Mouse (Mus musculus) heart, adult 2 months (tissue): Measurements from ENCODE around the gene Dctpp1.

Source experiments
- CTCF ChIP-seq: fragments of 200-600 bp; IDR thresholded peaks from 2 replicates; pipeline ENCODE4 v1.8.1; 2022; ENCODE audit warnings: antibody characterized with exemption, mild to moderate bottlenecking, moderate library complexity
- POLR2A ChIP-seq: fragments of 200-500 bp; IDR thresholded peaks from 2 replicates; pipeline ENCODE4 v1.6.1; 2011; ENCODE audit warnings: mild to moderate bottlenecking, low read depth, low read length, control low read depth; ENCODE audit not compliant: insufficient read depth

DNA sequence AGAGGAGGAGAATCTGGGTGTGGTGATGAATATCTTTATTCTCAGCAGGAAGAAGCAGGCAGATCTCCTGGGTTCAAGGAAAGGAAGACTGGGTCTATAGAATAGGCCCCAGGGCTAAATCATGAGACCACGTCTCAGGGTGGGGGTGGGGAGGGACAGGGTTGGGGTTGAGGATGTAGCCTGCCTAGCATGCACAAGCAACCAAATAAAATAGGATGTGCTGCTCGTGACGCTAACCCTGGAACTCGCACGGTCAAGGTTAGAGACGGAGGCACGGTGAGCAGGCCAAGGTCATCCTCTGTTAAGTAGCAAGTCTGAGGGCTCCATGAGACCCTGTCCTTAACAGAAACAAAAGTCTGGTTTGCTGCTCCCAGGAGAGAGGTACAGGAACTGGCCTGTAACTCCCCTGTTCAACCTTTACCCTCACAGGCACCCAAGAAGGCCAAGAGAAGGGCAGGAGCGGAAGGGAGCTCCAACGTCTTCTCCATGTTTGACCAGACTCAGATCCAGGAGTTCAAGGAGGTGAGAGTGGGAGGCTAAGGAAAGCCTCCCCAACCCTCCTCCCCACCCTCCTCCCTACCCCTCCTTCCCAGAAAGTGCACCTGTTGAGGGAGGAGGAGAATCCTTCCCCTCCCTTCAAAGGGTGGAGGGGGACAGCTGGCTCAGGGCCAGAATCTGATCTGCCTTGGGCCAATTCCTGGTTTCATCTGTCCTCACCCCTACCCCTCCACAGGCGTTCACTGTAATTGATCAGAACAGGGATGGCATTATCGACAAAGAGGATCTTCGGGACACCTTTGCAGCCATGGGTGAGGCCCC lies 47.9 kb downstream of the Dctpp1 start:
- TF ChIP-seq CTCF (no peak), POLR2A (no peak)
